Mouse (Mus musculus) cortical plate, adult 2 months (tissue): ENCODE results near the gene Cnmd.

ENCODE experiments used
- CTCF ChIP-seq: fragments of 200-500 bp; IDR thresholded peaks from 2 replicates; pipeline ENCODE4 v1.5.1; 2011; ENCODE audit warnings: mild to moderate bottlenecking, control low read depth, low read length; ENCODE audit not compliant: insufficient read depth; ENCODE audit errors: extremely low read depth
- POLR2A ChIP-seq: fragments of 200-500 bp; IDR thresholded peaks from 2 replicates; pipeline ENCODE4 v1.6.1; 2011; ENCODE audit warnings: mild to moderate bottlenecking, low read length, control low read depth; ENCODE audit not compliant: insufficient read depth; ENCODE audit errors: extremely low read depth

- TF ChIP-seq POLR2A (no peak), CTCF (no peak)
Measured at GRCm38 (mm10) chr14:79608286-79608685, 53.7 kb downstream of the Cnmd start.
